ENCODE assay signal across 8 mouse cellular contexts in the genomic region with DNA sequence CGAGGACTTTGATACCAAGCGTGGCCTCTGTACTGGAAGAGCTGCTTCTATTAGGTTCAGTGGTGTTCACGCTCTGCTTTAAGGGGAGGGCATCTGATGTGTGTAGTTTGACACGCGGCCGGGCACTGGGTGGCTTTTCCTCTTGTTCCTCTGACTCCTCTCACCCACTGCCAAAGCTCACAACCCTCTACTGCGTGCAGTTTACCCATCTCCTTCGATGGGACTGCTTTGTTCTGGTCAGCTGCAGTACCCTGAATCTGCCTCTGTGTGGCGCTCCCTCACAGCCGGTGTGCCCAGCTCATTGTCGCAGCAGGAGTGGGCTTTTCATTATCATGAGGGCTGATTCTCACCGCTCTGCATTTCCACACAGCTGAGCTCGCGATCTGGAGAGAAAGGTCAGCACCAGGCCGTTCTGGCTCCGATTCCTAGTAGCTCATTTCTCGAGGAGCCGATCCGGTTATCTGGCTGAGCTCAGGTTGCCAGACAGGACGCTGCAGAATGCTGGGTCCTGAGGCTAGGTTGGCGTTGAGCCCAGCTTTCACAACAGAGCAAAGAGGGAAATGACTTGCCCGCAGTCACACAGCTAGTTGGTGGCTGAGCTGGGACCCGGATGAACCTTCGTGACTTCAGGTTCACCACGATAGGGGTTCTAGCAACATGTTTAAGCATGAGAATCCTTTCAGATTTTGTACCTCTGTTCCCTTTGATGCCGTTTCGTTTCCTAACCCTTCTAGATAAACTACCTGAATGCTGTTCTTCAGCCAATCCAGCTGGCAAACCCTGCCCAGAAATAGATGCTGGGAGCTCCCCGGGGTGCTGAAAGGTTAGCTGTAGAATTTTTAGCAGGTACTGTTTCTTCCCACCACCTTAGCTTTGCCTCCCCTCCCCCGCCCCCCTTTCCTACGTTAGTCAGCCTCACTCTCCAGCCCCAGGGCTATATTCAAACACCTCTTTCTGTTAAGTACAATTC. TPM values are rescaled to one million over a fixed set of nuclear protein-coding genes. Genes with fewer than 3 reads are reported as not detected.
DNase-seq lines count a peak whose midpoint lies in the region; ATAC-seq and TF ChIP-seq lines count a peak whose summit lies in the region.

No protein-coding gene starts in this region.

- H3K27me3 ChIP-seq in ES-Bruce4 (ENCODE audit: control insufficient read depth, insufficient read depth, low read length, poor library complexity, severe bottlenecking), result no peaks in the 10 kb centered on the region
- H3K27me3 ChIP-seq in forebrain, embryonic 11.5 days (ENCODE audit: control insufficient read depth, insufficient read depth, low read length), result no peaks in the 10 kb centered on the region
- peaks cover 24% of the 10 kb centered on the region; the same call in 1 of the 2 replicates for H3K27me3 ChIP-seq in liver, embryonic 15.5 days
- no peaks in the 10 kb centered on the region for H3K27me3 ChIP-seq in neural tube, embryonic 11.5 days (ENCODE audit: control insufficient read depth, insufficient read depth, low read length)
- no peaks in the 10 kb centered on the region for H3K27me3 ChIP-seq in testis, adult 2 months (ENCODE audit: control insufficient read depth, insufficient read depth, low read length)

- H3K4me3 ChIP-seq in ES-Bruce4 (ENCODE audit: low read depth, low read length), result peak overlapping the region; percentile 32
- H3K4me3 ChIP-seq in forebrain, embryonic 11.5 days (ENCODE audit: low read depth, low read length), result peak overlapping the region; percentile 11; the same call in 1 of the 2 replicates
- peak overlapping the region; percentile 36 for H3K4me3 ChIP-seq in liver, embryonic 15.5 days (replicated peaks)
- no peak overlapping the region for H3K4me3 ChIP-seq in neural tube, embryonic 11.5 days (ENCODE audit: low read depth, low read length)
- H3K4me3 ChIP-seq in testis, adult 2 months (ENCODE audit: control insufficient read depth, low read depth, low read length), result peak overlapping the region; percentile 16

- TF ChIP-seq EP300 in ES-Bruce4 (IDR thresholded peaks at IDR 0.05; ENCODE audit: insufficient read depth, low read depth, low read length), result no peak

- ATAC-seq in forebrain, embryonic 11.5 days (replicated peaks; ENCODE audit: low FRiP score), result peak; percentile 67
- ATAC-seq in liver, embryonic 15.5 days (ENCODE audit: insufficient read depth), result peak; percentile 47; the same call in 1 of the 2 replicates
- peak; percentile 69 for ATAC-seq in neural tube, embryonic 11.5 days (ENCODE audit: insufficient read depth, low FRiP score, low TSS enrichment)

- H3K27ac ChIP-seq in ES-Bruce4 (ENCODE audit: insufficient read depth, low read length), result 0 out of 2 replicates have a peak overlapping the region, but pooled peaks have one; percentile 1
- H3K27ac ChIP-seq in forebrain, embryonic 11.5 days (ENCODE audit: low read depth, low read length), result peak overlapping the region; percentile 25; the same call in 1 of the 2 replicates
- no peak overlapping the region for H3K27ac ChIP-seq in liver, embryonic 15.5 days (replicated peaks)
- H3K27ac ChIP-seq in neural tube, embryonic 11.5 days (ENCODE audit: low read depth, low read length), result 0 out of 2 replicates have a peak overlapping the region, but pooled peaks have one; percentile 20
- no peak overlapping the region for H3K27ac ChIP-seq in testis, adult 2 months (ENCODE audit: control insufficient read depth, insufficient read depth, low read depth, low read length)

- no peaks in the 10 kb centered on the region for H3K9me3 ChIP-seq in ES-Bruce4 (replicated peaks; ENCODE audit: control insufficient read depth, insufficient read depth, low read length, poor library complexity, severe bottlenecking)
- H3K9me3 ChIP-seq in forebrain, embryonic 11.5 days (ENCODE audit: control insufficient read depth, low read length), result no peaks in the 10 kb centered on the region
- H3K9me3 ChIP-seq in liver, embryonic 15.5 days (replicated peaks), result no peaks in the 10 kb centered on the region
- no peaks in the 10 kb centered on the region for H3K9me3 ChIP-seq in neural tube, embryonic 11.5 days (ENCODE audit: control insufficient read depth, low read length)

- DNase-seq in c-Kit-positive CD71-positive TER-119-negative erythroid progenitor cells, embryonic 14.5 days (ENCODE audit: low read depth), result peak; percentile 60
- DNase-seq in forebrain, embryonic 11.5 days (ENCODE audit: low spot score), result peak; percentile 91
- peak; percentile 82 to 89 for DNase-seq in heart, postnatal 10 days
- DNase-seq in kidney, postnatal 36 days, result peak; percentile 73 to 86
- DNase-seq in neural tube, embryonic 11.5 days (ENCODE audit: low spot score), result peak; percentile 87

- H3K36me3 ChIP-seq in ES-Bruce4 (ENCODE audit: control insufficient read depth, insufficient read depth, low read length, poor library complexity, severe bottlenecking), result peaks cover 10% of the 10 kb centered on the region
- peaks cover 12% of the 10 kb centered on the region; the same call in 1 of the 2 replicates for H3K36me3 ChIP-seq in forebrain, embryonic 11.5 days (ENCODE audit: control insufficient read depth, insufficient read depth, low read length)
- H3K36me3 ChIP-seq in liver, embryonic 15.5 days (replicated peaks), result peaks cover 11% of the 10 kb centered on the region; the same call in 1 of the 2 replicates
- H3K36me3 ChIP-seq in neural tube, embryonic 11.5 days (ENCODE audit: control insufficient read depth, insufficient read depth, low read length), result peaks cover 16% of the 10 kb centered on the region
- H3K36me3 ChIP-seq in testis, adult 2 months (ENCODE audit: control insufficient read depth, insufficient read depth, low read length), result no peaks in the 10 kb centered on the region

- TF ChIP-seq CTCF in ES-Bruce4 (IDR thresholded peaks at IDR 0.05; ENCODE audit: low read depth, low read length), result peak; percentile 97
- peak; percentile 98 for TF ChIP-seq CTCF in testis, adult 2 months (IDR thresholded peaks at IDR 0.05; ENCODE audit: control insufficient read depth, insufficient read depth, insufficient replicate concordance, low read depth, low read length)

- H3K4me1 ChIP-seq in ES-Bruce4 (ENCODE audit: control insufficient read depth, insufficient read depth, low read length), result peaks cover 3% of the 10 kb centered on the region
- peaks cover 5% of the 10 kb centered on the region; the same call in 1 of the 2 replicates for H3K4me1 ChIP-seq in forebrain, embryonic 11.5 days (replicated peaks; ENCODE audit: control insufficient read depth, insufficient read depth, low read length)
- peaks cover 25% of the 10 kb centered on the region for H3K4me1 ChIP-seq in liver, embryonic 15.5 days (replicated peaks)
- peaks cover 9% of the 10 kb centered on the region; the same call in 1 of the 2 replicates for H3K4me1 ChIP-seq in neural tube, embryonic 11.5 days (ENCODE audit: control insufficient read depth, insufficient read depth, low read length)
- H3K4me1 ChIP-seq in testis, adult 2 months (ENCODE audit: control insufficient read depth, insufficient read depth, low read length), result peaks cover 7% of the 10 kb centered on the region

- TF ChIP-seq POLR2A in ES-Bruce4 (IDR thresholded peaks at IDR 0.05; ENCODE audit: insufficient read depth, low read length), result no peak
- no peak for TF ChIP-seq POLR2A in testis, adult 2 months (IDR thresholded peaks at IDR 0.05; ENCODE audit: control insufficient read depth, low read depth, low read length)

- WGBS in forebrain, embryonic 11.5 days, result 14% methylated on average over 30 of the region's 30 CpGs
- 11% methylated on average over 30 of the region's 30 CpGs for WGBS in liver, embryonic 15.5 days (ENCODE audit: insufficient replicate concordance)
- 15% methylated on average over 30 of the region's 30 CpGs for WGBS in neural tube, embryonic 11.5 days

- intact Hi-C loops in heart, postnatal 10 days (cut with DNase I), result loop anchor here (2.0 kb wide), 1 partner anchor 45 kb away; no protein-coding TSS in a partner anchor

- H3K9ac ChIP-seq in ES-Bruce4 (ENCODE audit: low read depth, poor library complexity, severe bottlenecking), result no peak overlapping the region
- H3K9ac ChIP-seq in forebrain, embryonic 11.5 days (ENCODE audit: low read length), result peak overlapping the region; percentile 49
- no peak overlapping the region for H3K9ac ChIP-seq in liver, embryonic 15.5 days
- H3K9ac ChIP-seq in neural tube, embryonic 11.5 days (ENCODE audit: low read length), result peak overlapping the region; percentile 37

- peak overlapping the region; percentile 40 for H3K4me2 ChIP-seq in forebrain, embryonic 11.5 days (ENCODE audit: low read depth, low read length, severe bottlenecking)
- peak overlapping the region; percentile 68 for H3K4me2 ChIP-seq in liver, embryonic 15.5 days
- peak overlapping the region; percentile 30 for H3K4me2 ChIP-seq in neural tube, embryonic 11.5 days (ENCODE audit: low read depth)

RNA-seq across cellular contexts. Expression of a gene that starts 10.2 kb away (rescaled TPM):
- polyA plus RNA-seq in ES-Bruce4 (2011; ENCODE audit: insufficient read depth, insufficient read length, low read depth, missing spikeins), result 0.21 and 0.27 TPM in 2 replicates
- 0.37 TPM in 1 of 2 replicates, not detected in the other for polyA plus RNA-seq in forebrain, embryonic 11.5 days (2014; fragmentation: Nextera tagmentation; extraction: Ambion mirVana)
- total RNA-seq in heart, postnatal 10 days (2021), result under 1 TPM; 0.22 to 0.38 TPM
- polyA plus RNA-seq in liver, embryonic 15.5 days (2015; fragmentation: Nextera tagmentation; extraction: Ambion mirVana), result 0.20 and 0.31 TPM in 2 replicates
- polyA plus RNA-seq in neural tube, embryonic 11.5 days (2014; fragmentation: Nextera tagmentation; extraction: Ambion mirVana), result 0.13 and 0.22 TPM in 2 replicates
- polyA plus RNA-seq in testis, adult 2 months (2012; rRNA removed), result 1.0 and 1.1 TPM in 2 replicates

RNA-seq across cellular contexts. Expression of a gene that starts 10.7 kb away (rescaled TPM):
- 29.8 and 30.9 TPM in 2 replicates for polyA plus RNA-seq in ES-Bruce4 (2011; ENCODE audit: insufficient read depth, insufficient read length, low read depth, missing spikeins)
- 13.6 and 14.9 TPM in 2 replicates for polyA plus RNA-seq in forebrain, embryonic 11.5 days (2014; fragmentation: Nextera tagmentation; extraction: Ambion mirVana)
- 10 to 100 TPM; 12.5 to 13.1 TPM for total RNA-seq in heart, postnatal 10 days (2021)
- 8.6 and 10.1 TPM in 2 replicates for polyA plus RNA-seq in liver, embryonic 15.5 days (2015; fragmentation: Nextera tagmentation; extraction: Ambion mirVana)
- 11.8 and 13.0 TPM in 2 replicates for polyA plus RNA-seq in neural tube, embryonic 11.5 days (2014; fragmentation: Nextera tagmentation; extraction: Ambion mirVana)
- polyA plus RNA-seq in testis, adult 2 months (2012; rRNA removed), result 5.0 and 5.1 TPM in 2 replicates

RNA-seq across cellular contexts. Expression of a gene that starts 20.2 kb away (rescaled TPM):
- 21.5 and 24.6 TPM in 2 replicates for polyA plus RNA-seq in ES-Bruce4 (2011; ENCODE audit: insufficient read depth, insufficient read length, low read depth, missing spikeins)
- 20.2 and 20.3 TPM in 2 replicates for polyA plus RNA-seq in forebrain, embryonic 11.5 days (2014; fragmentation: Nextera tagmentation; extraction: Ambion mirVana)
- total RNA-seq in heart, postnatal 10 days (2021), result 10 to 100 TPM; 24.1 to 27.6 TPM
- 2.0 and 2.1 TPM in 2 replicates for polyA plus RNA-seq in liver, embryonic 15.5 days (2015; fragmentation: Nextera tagmentation; extraction: Ambion mirVana)
- polyA plus RNA-seq in neural tube, embryonic 11.5 days (2014; fragmentation: Nextera tagmentation; extraction: Ambion mirVana), result 15.1 and 16.0 TPM in 2 replicates
- polyA plus RNA-seq in testis, adult 2 months (2012; rRNA removed), result 0.41 and 0.51 TPM in 2 replicates

RNA-seq across cellular contexts. Expression of a gene that starts 26.1 kb away (rescaled TPM):
- polyA plus RNA-seq in ES-Bruce4 (2011; ENCODE audit: insufficient read depth, insufficient read length, low read depth, missing spikeins), result 7.9 and 13.2 TPM in 2 replicates
- polyA plus RNA-seq in forebrain, embryonic 11.5 days (2014; fragmentation: Nextera tagmentation; extraction: Ambion mirVana), result 38.0 and 48.6 TPM in 2 replicates
- 10 to 100 TPM; 73.2 to 79.9 TPM for total RNA-seq in heart, postnatal 10 days (2021)
- polyA plus RNA-seq in liver, embryonic 15.5 days (2015; fragmentation: Nextera tagmentation; extraction: Ambion mirVana), result 12.8 and 15.5 TPM in 2 replicates
- polyA plus RNA-seq in neural tube, embryonic 11.5 days (2014; fragmentation: Nextera tagmentation; extraction: Ambion mirVana), result 45.7 and 52.6 TPM in 2 replicates
- 50.7 and 55.1 TPM in 2 replicates for polyA plus RNA-seq in testis, adult 2 months (2012; rRNA removed)

RNA-seq across cellular contexts. Expression of a gene that starts 51.1 kb away (rescaled TPM):
- polyA plus RNA-seq in ES-Bruce4 (2011; ENCODE audit: insufficient read depth, insufficient read length, low read depth, missing spikeins), result 57.0 and 57.7 TPM in 2 replicates
- polyA plus RNA-seq in forebrain, embryonic 11.5 days (2014; fragmentation: Nextera tagmentation; extraction: Ambion mirVana), result 30.8 and 32.7 TPM in 2 replicates
- total RNA-seq in heart, postnatal 10 days (2021), result 10 to 100 TPM; 11.1 to 12.1 TPM
- polyA plus RNA-seq in liver, embryonic 15.5 days (2015; fragmentation: Nextera tagmentation; extraction: Ambion mirVana), result 0.67 and 0.86 TPM in 2 replicates
- polyA plus RNA-seq in neural tube, embryonic 11.5 days (2014; fragmentation: Nextera tagmentation; extraction: Ambion mirVana), result 25.9 and 33.7 TPM in 2 replicates
- 0.58 and 0.83 TPM in 2 replicates for polyA plus RNA-seq in testis, adult 2 months (2012; rRNA removed)

Comparison
In these comparisons a context has a peak if more than half of its experiments do, and no peak if none do; other contexts are left out.
1. H3K27ac ChIP-seq: peak in ES-Bruce4 (single experiment), forebrain, embryonic 11.5 days (single experiment) and neural tube, embryonic 11.5 days (single experiment); none in liver, embryonic 15.5 days (single experiment) and testis, adult 2 months (single experiment).
2. H3K9ac ChIP-seq: peak in forebrain, embryonic 11.5 days (single experiment) and neural tube, embryonic 11.5 days (single experiment); none in ES-Bruce4 (single experiment) and liver, embryonic 15.5 days (single experiment).
3. Peak in every context shown above with its lines, with median percentiles within 50 percentile points of each other: DNase-seq, ATAC-seq and H3K4me2 ChIP-seq.